Mouse (Mus musculus) stomach, embryonic 15.5 days (tissue): ENCODE data around the gene Zbtb32. TPM values are rescaled to one million over a fixed set of nuclear protein-coding genes. Genes with fewer than 3 reads are reported as not detected.

Source experiments
- ATAC-seq: fragments of 200-750 bp; cut with Nextera tagmentation; 2 replicates; pipeline ENCODE4 v1.8.0; 2017; ENCODE audit warnings: low read depth, moderate number of reproducible peaks, moderate TSS enrichment; ENCODE audit not compliant: insufficient read depth, low FRiP score
- H3K27ac ChIP-seq: fragments of 300-500 bp; sonication (generic); 2 replicates; pipeline ENCODE4 v1.5.1; 2015; ENCODE audit warnings: mild to moderate bottlenecking, inconsistent platforms
- H3K27me3 ChIP-seq: fragments of 300-500 bp; sonication (generic); replicated peaks from 2 replicates; pipeline ENCODE4 v1.6.1; 2015; ENCODE audit warnings: inconsistent platforms
- H3K36me3 ChIP-seq: fragments of 300-500 bp; sonication (generic); 2 replicates; pipeline ENCODE4 v1.6.1; 2015; ENCODE audit warnings: inconsistent platforms
- H3K4me1 ChIP-seq: fragments of 300-500 bp; sonication (generic); 2 replicates; pipeline ENCODE4 v1.6.1; 2015; ENCODE audit warnings: inconsistent platforms
- H3K4me2 ChIP-seq: fragments of 300-500 bp; sonication (generic); 2 replicates; pipeline ENCODE4 v1.6.1; 2015; ENCODE audit warnings: mild to moderate bottlenecking, inconsistent platforms
- H3K4me3 ChIP-seq: fragments of 300-500 bp; sonication (generic); replicated peaks from 2 replicates; pipeline ENCODE4 v1.5.1; 2015; ENCODE audit warnings: inconsistent platforms
- H3K9ac ChIP-seq: fragments of 300-500 bp; sonication (generic); 2 replicates; pipeline ENCODE4 v1.6.1; 2015; ENCODE audit warnings: inconsistent platforms
- H3K9me3 ChIP-seq: fragments of 300-500 bp; sonication (generic); 2 replicates; pipeline ENCODE4 v1.6.1; 2016; ENCODE audit warnings: inconsistent platforms
- WGBS: fragments of 180-500 bp; shearing (Covaris S2); methylation state at CpG from one replicate; pipeline ENCODE4 v1.1.7; 2015; 5-methylcytosine and 5-hydroxymethylcytosine counted together
- microRNA-seq: library from miRNA; unstranded; fragments of <30 nt; microRNA quantifications from one replicate; pipeline ENCODE4, GENCODE M21; 2016
- polyA plus RNA-seq: library from polyadenylated mRNA; unstranded; fragments of >200 nt; fragmentation: Nextera tagmentation; extraction: Ambion mirVana; gene quantifications from 2 replicates; pipeline ENCODE4 v1.2.1, GENCODE M21; 2015

Gene Zbtb32
- polyA plus RNA-seq, 1 experiment from 2014 or later, result 0.90 TPM

- Histone ChIP-seq H3K9ac (peak within 1 kb of the TSS; percentile 77), H3K4me3 (peak within 1 kb of the TSS; percentile 76), H3K27me3 (no peaks in the 10 kb centered on the region), H3K36me3 (peaks cover 23% of the 10 kb centered on the region), H3K27ac (peak within 1 kb of the TSS; percentile 99), H3K9me3 (no peaks in the 10 kb centered on the region), H3K4me2 (peak within 1 kb of the TSS; percentile 97), H3K4me1 (peaks cover 10% of the 10 kb centered on the region)
- ATAC-seq, result peak; percentile 96
- WGBS, result 1% methylated on average over 44 of the region's 44 CpGs
Measured at GRCm38 (mm10) chr7:30552102-30553020, 46.3 kb downstream of the Zbtb32 start, which contains the start of the genes Hspb6 and Proser3. Gene Hspb6, plus strand, starts transcription at chr7:30552178. Gene Proser3, minus strand, starts transcription at chr7:30552299.

GRCm38 (mm10) chr7:30551445-30552101 is 47.1 kb downstream of the Zbtb32 start:
- Histone ChIP-seq H3K9ac (peak overlapping the region; percentile 46; the same call in 1 of the 2 replicates), H3K27me3 (no peaks in the 10 kb centered on the region), H3K36me3 (peaks cover 16% of the 10 kb centered on the region), H3K9me3 (no peaks in the 10 kb centered on the region), H3K4me1 (peaks cover 10% of the 10 kb centered on the region), H3K27ac (peak overlapping the region; percentile 99), H3K4me3 (peak overlapping the region; percentile 76), H3K4me2 (peak overlapping the region; percentile 97)
- peak; percentile 41; the same call in 1 of the 2 replicates for ATAC-seq
- 2% methylated on average over 10 of the region's 10 CpGs for WGBS

GRCm38 (mm10) chr7:30550603-30551002 is 48.1 kb downstream of the Zbtb32 start:
- no peak for ATAC-seq
- H3K9ac ChIP-seq, result no peak overlapping the region
- peaks cover 15% of the 10 kb centered on the region for H3K36me3 ChIP-seq
- no peak overlapping the region for H3K4me2 ChIP-seq
- no peaks in the 10 kb centered on the region for H3K9me3 ChIP-seq
- no peak overlapping the region for H3K27ac ChIP-seq
- no peak overlapping the region for H3K4me3 ChIP-seq
- peaks cover 10% of the 10 kb centered on the region for H3K4me1 ChIP-seq
- 100% methylated on average over 1 of the region's 1 CpGs for WGBS
- H3K27me3 ChIP-seq, result no peaks in the 10 kb centered on the region

GRCm38 (mm10) chr7:30549880-30550279 is 48.8 kb downstream of the Zbtb32 start:
- Histone ChIP-seq H3K36me3 (peaks cover 8% of the 10 kb centered on the region), H3K9ac (no peak overlapping the region), H3K4me1 (peaks cover 10% of the 10 kb centered on the region), H3K9me3 (no peaks in the 10 kb centered on the region), H3K4me2 (no peak overlapping the region), H3K27me3 (no peaks in the 10 kb centered on the region), H3K27ac (no peak overlapping the region), H3K4me3 (no peak overlapping the region)
- ATAC-seq, result no peak
- WGBS, result 87% methylated on average over 2 of the region's 2 CpGs

GRCm38 (mm10) chr7:30544327-30544726 is 54.4 kb downstream of the Zbtb32 start:
- H3K9me3 ChIP-seq, result no peaks in the 10 kb centered on the region
- no peak overlapping the region for H3K27ac ChIP-seq
- no peak overlapping the region for H3K9ac ChIP-seq
- peaks cover 23% of the 10 kb centered on the region for H3K36me3 ChIP-seq
- no peak overlapping the region for H3K4me3 ChIP-seq
- H3K4me1 ChIP-seq, result no peaks in the 10 kb centered on the region
- ATAC-seq, result no peak
- 81% methylated on average over 2 of the region's 2 CpGs for WGBS
- no peak overlapping the region for H3K4me2 ChIP-seq
- no peaks in the 10 kb centered on the region for H3K27me3 ChIP-seq

- WGBS, result 88% methylated on average over 7 of the region's 7 CpGs
- ATAC-seq, result no peak
- H3K27me3 ChIP-seq, result no peaks in the 10 kb centered on the region
- peaks cover 16% of the 10 kb centered on the region; the same call in 1 of the 2 replicates for H3K36me3 ChIP-seq
- H3K4me2 ChIP-seq, result no peak overlapping the region
- no peak overlapping the region for H3K27ac ChIP-seq
- H3K4me1 ChIP-seq, result 0 out of 2 replicates have a peak, but pooled peaks cover under 1% of the 10 kb centered on the region
- H3K9ac ChIP-seq, result no peak overlapping the region
- H3K4me3 ChIP-seq, result no peak overlapping the region
- no peaks in the 10 kb centered on the region for H3K9me3 ChIP-seq
Measured at GRCm38 (mm10) chr7:30540572-30540971, 58.1 kb downstream of the Zbtb32 start.

Small RNA genes lying within 50 kb of the gene (microRNA-seq; reads per million reads assigned to microRNA genes)
- gene Gm38670 (0.97 reads per million), gene Mir3569 (not detected)

Other genes starting within 250 kb of the Zbtb32 start
- 4.9 and 5.6 TPM in 2 replicates for gene Lrfn3, start 236.1 kb downstream of the Zbtb32 start, polyA plus RNA-seq
- gene Tyrobp, start 185.1 kb downstream of the Zbtb32 start, polyA plus RNA-seq, result 71.6 and 84.5 TPM in 2 replicates
- gene Hcst, start 179.1 kb downstream of the Zbtb32 start, polyA plus RNA-seq, result 1.4 and 2.0 TPM in 2 replicates
- 2.5 and 2.6 TPM in 2 replicates for gene Nfkbid, start 177.2 kb downstream of the Zbtb32 start, polyA plus RNA-seq
- gene Aplp1, start 153.4 kb downstream of the Zbtb32 start, polyA plus RNA-seq, result 38.6 and 46.5 TPM in 2 replicates
- 4.7 and 6.0 TPM in 2 replicates for gene Kirrel2, start 141.2 kb downstream of the Zbtb32 start, polyA plus RNA-seq
- gene Nphs1, start 140.6 kb downstream of the Zbtb32 start, polyA plus RNA-seq, result 3.7 and 5.7 TPM in 2 replicates
- 3.8 and 5.0 TPM in 2 replicates for gene Prodh2, start 105.3 kb downstream of the Zbtb32 start, polyA plus RNA-seq
- 7.3 and 8.7 TPM in 2 replicates for gene Arhgap33, start 63.8 kb downstream of the Zbtb32 start, polyA plus RNA-seq
- 49.6 and 51.0 TPM in 2 replicates for gene Hspb6, start 46.7 kb downstream of the Zbtb32 start, polyA plus RNA-seq
- 11.1 and 13.5 TPM in 2 replicates for gene Proser3, start 46.6 kb downstream of the Zbtb32 start, polyA plus RNA-seq
- gene Lin37, start 39.1 kb downstream of the Zbtb32 start, polyA plus RNA-seq, result 55.0 and 66.3 TPM in 2 replicates
- 82.5 and 85.7 TPM in 2 replicates for gene U2af1l4, start 35.6 kb downstream of the Zbtb32 start, polyA plus RNA-seq
- gene Gm49396, start 35.6 kb downstream of the Zbtb32 start, polyA plus RNA-seq, result 11.1 and 11.5 TPM in 2 replicates
- gene Psenen, start 35.3 kb downstream of the Zbtb32 start, polyA plus RNA-seq, result 135 and 138 TPM in 2 replicates
- 2.2 and 3.5 TPM in 2 replicates for gene Igflr1, start 33.5 kb downstream of the Zbtb32 start, polyA plus RNA-seq
- 7.6 and 8.4 TPM in 2 replicates for gene Kmt2b, start 10.2 kb downstream of the Zbtb32 start, polyA plus RNA-seq
- 6.8 and 7.4 TPM in 2 replicates for gene Upk1a, start 13.9 kb upstream of the Zbtb32 start, polyA plus RNA-seq
- 994 and 1,014 TPM in 2 replicates for gene Cox6b1, start 27.2 kb upstream of the Zbtb32 start, polyA plus RNA-seq
- gene Etv2, start 36.9 kb upstream of the Zbtb32 start, polyA plus RNA-seq, result not detected in 2 replicates
- gene Rbm42, start 51.4 kb upstream of the Zbtb32 start, polyA plus RNA-seq, result 110 and 111 TPM in 2 replicates
- 39.1 and 47.7 TPM in 2 replicates for gene Haus5, start 66.1 kb upstream of the Zbtb32 start, polyA plus RNA-seq
- not detected in 2 replicates for gene Pmis2, start 72.7 kb upstream of the Zbtb32 start, polyA plus RNA-seq
- gene 2200002J24Rik, start 100.0 kb upstream of the Zbtb32 start, polyA plus RNA-seq, result 4.2 and 6.6 TPM in 2 replicates
- gene Atp4a, start 113.3 kb upstream of the Zbtb32 start, polyA plus RNA-seq, result 4.9 and 9.2 TPM in 2 replicates
- gene Tmem147, start 130.6 kb upstream of the Zbtb32 start, polyA plus RNA-seq, result 227 and 239 TPM in 2 replicates
- gene Gapdhs, start 144.8 kb upstream of the Zbtb32 start, polyA plus RNA-seq, result 0.50 and 0.73 TPM in 2 replicates
- gene Sbsn, start 152.6 kb upstream of the Zbtb32 start, polyA plus RNA-seq, result 8.4 and 17.9 TPM in 2 replicates
- gene Dmkn, start 164.8 kb upstream of the Zbtb32 start, polyA plus RNA-seq, result 70.8 and 142 TPM in 2 replicates
- gene Krtdap, start 189.0 kb upstream of the Zbtb32 start, polyA plus RNA-seq, result 96.1 and 227 TPM in 2 replicates
- 14.9 and 26.5 TPM in 2 replicates for gene Ffar2, start 224.9 kb upstream of the Zbtb32 start, polyA plus RNA-seq